Mouse (Mus musculus): ENCODE results near the gene 1810065E05Rik.

The 1810065E05Rik gene

GRCm38 (mm10) chr11:58420815-58421214 is at the start of gene 1810065E05Rik:
Gene 1810065E05Rik (plus strand): TSS chr11:58421111.
- DNase-seq (ENCODE audit: low read depth, low spot score) = no peak

GRCm38 (mm10) chr11:58377273-58377672 is 43.6 kb upstream of the 1810065E05Rik start:
- no peak for DNase-seq (ENCODE audit: low read depth, low spot score)

GRCm38 (mm10) chr11:58377686-58378085 is 43.2 kb upstream of the 1810065E05Rik start:
- no peak for DNase-seq (ENCODE audit: low read depth, low spot score)

GRCm38 (mm10) chr11:58378763-58379278 is 42.1 kb upstream of the 1810065E05Rik start, which contains the start of gene Lypd8:
Gene Lypd8 (plus strand): TSS chr11:58379043.
- DNase-seq (ENCODE audit: low read depth, low spot score) = no peak

- DNase-seq (ENCODE audit: low read depth, low spot score) = no peak
Observed at GRCm38 (mm10) chr11:58379516-58379915, 41.4 kb upstream of the 1810065E05Rik start.

- no peak for DNase-seq (ENCODE audit: low read depth, low spot score)
Observed at GRCm38 (mm10) chr11:58382471-58382870, 38.4 kb upstream of the 1810065E05Rik start.

- DNase-seq (ENCODE audit: low read depth, low spot score) = no peak
Observed at GRCm38 (mm10) chr11:58399985-58400645, 20.8 kb upstream of the 1810065E05Rik start.

GRCm38 (mm10) chr11:58400655-58401054 is 20.3 kb upstream of the 1810065E05Rik start:
- no peak for DNase-seq (ENCODE audit: low read depth, low spot score)

- DNase-seq (ENCODE audit: low read depth, low spot score) = no peak
Observed at GRCm38 (mm10) chr11:58408066-58408465, 12.8 kb upstream of the 1810065E05Rik start.

GRCm38 (mm10) chr11:58418336-58418735 is 2.6 kb upstream of the 1810065E05Rik start:
- no peak for DNase-seq (ENCODE audit: low read depth, low spot score)

- no peak for DNase-seq (ENCODE audit: low read depth, low spot score)
Observed at GRCm38 (mm10) chr11:58432259-58432658, 11.3 kb downstream of the 1810065E05Rik start, which contains the start of gene Gm12253. Gene Gm12253 (plus strand): TSS chr11:58432559.

- no peak for DNase-seq (ENCODE audit: low read depth, low spot score)
Observed at GRCm38 (mm10) chr11:58437866-58438265, 17.0 kb downstream of the 1810065E05Rik start.

GRCm38 (mm10) chr11:58452759-58453158 is 31.8 kb downstream of the 1810065E05Rik start, which contains the start of gene Lypd9:
Gene Lypd9 (minus strand): TSS chr11:58452923.
- DNase-seq (ENCODE audit: low read depth, low spot score) = no peak

GRCm38 (mm10) chr11:58453592-58453991 is 32.7 kb downstream of the 1810065E05Rik start:
- DNase-seq (ENCODE audit: low read depth, low spot score) = no peak

GRCm38 (mm10) chr11:58462170-58462569 is 41.3 kb downstream of the 1810065E05Rik start, which contains the start of gene Olfr30:
Gene Olfr30 (minus strand): TSS chr11:58462270.
- DNase-seq (ENCODE audit: low read depth, low spot score) = no peak

Data from ES-CJ7 (cell line).